Mouse (Mus musculus) ovary, postnatal 36 days (tissue): ENCODE measurements around the gene Speer2.

Source experiments
- DNase-seq: peaks from one replicate; pipeline ENCODE4 v3.0.0; 2022; ENCODE audit warnings: low spot score, mixed read lengths

Speer2 gene

GRCm38 (mm10) chr16:69863644-69864043 is at the start of gene Speer2:
TSS of gene Speer2 (minus strand) at chr16:69863744.
- no peak for DNase-seq

GRCm38 (mm10) chr16:69904303-69904702 is 40.8 kb upstream of the Speer2 start:
- no peak for DNase-seq

- no peak for DNase-seq
These were observed 17.2 kb upstream of the Speer2 start for GRCm38 (mm10) chr16:69880712-69881111.

GRCm38 (mm10) chr16:69836628-69837027 is 26.9 kb downstream of the Speer2 start:
- DNase-seq, result no peak

GRCm38 (mm10) chr16:69813652-69814051 is 49.9 kb downstream of the Speer2 start:
- DNase-seq, result no peak
